Mouse (Mus musculus): ENCODE data around the gene Wsb1.
"Not testable (repeated sequence)": the region's sequence is repeated elsewhere in the genome, so short reads cannot be mapped to it uniquely, and the experiment has no call there.

Wsb1 gene

DNA sequence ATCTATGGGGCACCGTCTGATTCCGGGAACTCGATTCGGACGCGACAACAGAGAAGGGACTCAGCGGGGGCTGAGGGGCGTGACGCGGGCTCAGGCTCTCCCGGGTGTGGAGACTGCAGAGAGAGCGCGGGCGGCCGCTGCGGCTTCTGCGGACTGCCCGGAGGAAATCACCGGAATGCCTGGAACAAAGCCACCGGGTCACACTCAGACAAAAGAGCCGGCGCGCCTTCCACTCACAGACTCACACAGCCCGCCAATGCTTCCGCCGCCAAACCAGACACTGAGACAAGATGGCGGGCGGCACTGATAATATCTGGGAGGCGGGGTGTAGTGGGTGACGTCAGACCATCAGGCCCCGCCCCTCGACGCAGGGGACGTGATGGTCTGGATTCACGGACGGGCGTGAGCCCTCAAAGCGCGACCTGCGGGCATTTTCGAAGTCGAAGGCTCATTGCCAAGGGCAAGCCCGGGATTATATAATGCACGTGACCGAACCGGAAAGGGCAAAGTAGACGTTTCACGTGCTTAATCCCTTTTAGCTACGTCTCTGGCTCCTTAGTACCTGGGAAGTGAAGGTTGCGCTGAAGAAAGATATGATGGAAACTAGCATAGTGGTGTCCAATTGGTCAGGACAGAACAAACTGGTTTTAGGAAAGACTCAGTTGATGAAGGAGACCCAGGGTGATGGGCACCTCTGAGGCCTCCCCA is at the start of gene Wsb1:
Gene Wsb1 (minus strand): TSS at position 281 of the 708 bp plus-strand sequence.
- DNase-seq = peak; percentile 93

DNA sequence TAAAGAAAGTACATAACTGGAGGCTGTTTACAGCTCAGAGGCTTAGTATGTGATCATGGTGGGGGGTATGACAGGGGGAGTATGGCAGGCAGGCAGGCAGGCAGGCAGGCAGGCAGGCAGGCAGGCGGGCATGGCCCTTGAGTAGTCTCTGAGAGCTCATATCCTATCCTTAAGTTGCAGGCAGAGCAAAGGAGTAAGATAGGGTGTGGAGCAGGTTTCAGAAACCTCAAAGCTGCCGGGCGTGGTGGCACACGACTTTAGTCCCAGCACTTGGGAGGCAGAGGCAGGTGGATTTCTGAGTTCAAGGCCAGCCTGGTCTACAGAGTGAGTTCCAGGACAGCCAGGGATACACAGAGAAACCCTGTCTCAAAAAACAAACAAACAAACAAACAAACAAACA is 49.8 kb upstream of the Wsb1 start:
- DNase-seq = not testable (repeated sequence)

DNA sequence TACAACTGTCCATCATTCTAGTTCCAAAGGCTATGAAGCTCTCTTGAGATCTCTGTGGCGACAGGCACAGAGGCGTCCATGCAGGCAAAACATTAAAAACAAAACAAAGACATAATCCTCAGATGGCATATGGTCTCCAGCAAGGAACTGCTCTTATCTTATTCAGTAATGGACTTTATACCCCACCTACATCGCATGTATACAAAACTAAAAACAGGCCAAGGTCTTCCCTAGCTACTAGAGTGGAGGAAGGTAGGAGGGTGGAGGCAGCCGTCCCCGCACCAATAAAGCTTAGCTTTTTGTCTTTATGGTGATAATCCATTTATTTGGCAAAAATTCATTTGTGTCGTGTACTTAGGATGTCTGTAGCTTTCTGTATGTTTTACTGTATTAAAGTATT is 48.6 kb upstream of the Wsb1 start:
- DNase-seq = no peak

DNA sequence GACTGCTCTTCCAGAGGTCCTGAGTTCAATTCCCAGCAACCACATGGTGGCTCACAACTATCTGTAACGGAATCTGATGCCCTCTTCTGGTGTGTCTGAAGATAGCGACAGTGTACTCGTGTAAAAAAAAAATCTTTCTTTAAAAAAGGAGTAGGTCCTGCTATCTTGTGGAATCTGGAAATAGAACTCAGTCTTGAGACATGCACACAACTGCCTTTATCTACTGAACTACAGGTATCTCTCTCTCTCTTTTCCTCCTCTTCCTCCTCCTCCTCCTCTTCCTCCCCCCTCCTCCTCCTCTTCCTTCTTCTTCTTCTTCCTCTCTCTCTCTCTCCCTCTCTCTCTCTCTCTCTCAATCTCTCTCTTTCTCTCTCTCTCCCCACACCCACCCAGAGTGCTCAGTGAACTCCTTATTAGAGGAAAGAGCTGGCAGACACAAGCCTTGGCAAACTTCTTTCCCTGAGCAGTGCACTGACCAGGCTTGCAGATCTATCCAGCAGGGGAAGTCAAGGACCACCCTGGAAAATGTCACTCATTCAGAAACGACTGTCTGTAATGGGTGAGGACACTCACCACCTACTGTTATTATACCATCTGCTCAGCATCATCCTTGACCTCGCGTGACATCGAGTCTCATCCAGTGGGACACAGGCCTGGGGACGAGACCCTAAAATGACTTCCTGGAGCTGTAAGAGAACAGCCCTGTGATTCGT is 45.4 kb upstream of the Wsb1 start:
- no peak for DNase-seq

- no peak for DNase-seq
Measured at GRCm38 (mm10) chr11:79296856-79297491, 42.5 kb upstream of the Wsb1 start, which contains the start of gene Gm9964. Gm9964 (minus strand) TSS chr11:79296906.

DNA sequence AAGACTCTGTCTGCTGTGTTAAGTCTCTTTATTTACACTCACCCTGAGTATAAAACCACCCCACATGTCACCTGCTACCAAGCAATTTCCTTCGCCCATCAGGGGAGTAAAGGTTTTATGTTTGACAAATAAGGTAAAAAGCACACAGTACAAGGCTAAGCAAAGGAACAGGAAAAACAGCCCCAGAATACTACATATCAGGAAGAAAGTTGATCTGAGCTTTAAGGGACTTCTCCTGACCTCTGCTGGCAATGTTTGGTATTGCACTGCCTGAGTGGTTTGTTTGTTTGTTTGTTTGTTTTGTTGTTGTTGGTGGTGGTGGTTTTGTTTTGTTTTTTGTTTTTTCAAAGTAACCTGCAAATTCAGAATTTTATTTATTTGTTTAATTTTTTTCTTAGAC is 41.7 kb upstream of the Wsb1 start:
- DNase-seq = peak; percentile 40

- no peak for DNase-seq
Measured at GRCm38 (mm10) chr11:79293971-79294370, 39.5 kb upstream of the Wsb1 start.

GRCm38 (mm10) chr11:79293025-79293424 is 38.6 kb upstream of the Wsb1 start:
- no peak for DNase-seq

DNA sequence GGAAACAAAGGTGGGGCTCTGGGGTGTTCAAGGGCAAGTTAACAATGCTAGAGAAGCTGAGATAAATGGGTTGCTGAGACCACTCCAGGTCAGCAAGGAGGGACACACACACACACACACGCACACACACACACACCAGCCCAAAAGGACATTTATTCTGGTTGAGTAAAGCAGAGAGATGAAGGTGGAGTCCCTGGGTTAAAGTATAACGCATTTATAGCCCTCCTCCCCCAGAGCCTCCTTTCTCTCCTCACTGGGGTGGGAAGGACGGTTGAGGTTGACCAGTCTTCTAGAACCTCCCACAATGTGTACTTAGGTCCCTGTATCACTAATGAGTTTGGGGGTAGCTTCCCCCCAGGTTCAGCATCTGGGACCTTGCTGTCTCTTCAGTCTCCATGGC is 37.7 kb upstream of the Wsb1 start:
- no peak for DNase-seq

GRCm38 (mm10) chr11:79291651-79292050 is 37.2 kb upstream of the Wsb1 start:
- DNase-seq = no peak

- DNase-seq = no peak
Measured at GRCm38 (mm10) chr11:79290473-79290872, 36.0 kb upstream of the Wsb1 start.

GRCm38 (mm10) chr11:79288913-79289640 is 34.6 kb upstream of the Wsb1 start:
- DNase-seq = no peak

DNA sequence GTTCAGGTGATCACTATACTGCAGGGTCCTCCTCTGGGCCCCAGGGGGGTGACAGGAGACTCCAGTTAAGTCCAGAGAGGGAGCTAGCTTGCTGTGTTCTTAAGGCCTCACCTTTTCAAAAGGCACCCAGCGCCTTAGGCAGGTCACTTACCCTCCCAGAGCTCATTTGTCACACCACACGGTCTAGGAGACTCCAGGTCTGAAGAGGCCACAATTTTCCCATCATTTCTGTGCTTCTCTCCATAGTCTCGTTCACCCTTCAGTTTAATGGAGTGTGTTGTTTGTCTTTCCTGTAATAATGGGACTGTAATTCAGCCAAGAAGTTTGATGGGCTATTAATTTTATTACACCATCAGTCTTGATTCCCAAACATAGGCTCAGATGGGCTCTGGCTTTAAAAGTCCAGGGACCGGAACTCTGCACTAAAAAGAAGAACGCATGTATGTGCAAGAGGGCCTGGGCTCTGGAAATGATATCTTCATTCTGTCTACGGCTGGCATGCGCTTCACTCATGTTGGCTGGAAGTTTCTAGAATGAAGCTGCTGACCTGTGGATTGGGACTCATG is 33.9 kb upstream of the Wsb1 start:
- no peak for DNase-seq

GRCm38 (mm10) chr11:79287447-79287846 is 33.0 kb upstream of the Wsb1 start:
- DNase-seq = no peak

DNA sequence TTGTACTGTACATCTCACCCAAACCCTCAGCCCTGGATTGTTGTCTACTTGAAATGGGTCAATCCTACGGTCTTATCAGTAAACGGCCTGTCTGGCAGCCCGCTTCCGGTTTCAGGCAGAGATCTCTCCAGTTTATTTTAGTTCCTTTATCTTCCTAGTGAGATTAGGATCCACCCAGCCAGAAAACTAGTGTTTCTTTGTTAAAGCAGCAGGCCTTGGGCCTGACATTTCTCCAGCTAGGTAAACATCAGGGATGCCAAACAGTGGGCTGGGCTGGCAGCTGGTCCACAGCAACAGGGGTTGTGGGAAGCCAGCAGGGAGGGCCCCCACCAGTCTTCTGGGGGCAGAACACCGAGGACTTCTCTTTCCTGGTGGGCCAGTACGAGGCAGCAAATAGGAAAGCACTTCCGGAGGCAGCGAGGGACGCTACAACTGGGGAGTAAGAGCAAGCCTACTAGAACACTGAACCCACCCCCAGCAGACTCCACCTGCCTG is 31.9 kb upstream of the Wsb1 start:
- DNase-seq = no peak

DNA sequence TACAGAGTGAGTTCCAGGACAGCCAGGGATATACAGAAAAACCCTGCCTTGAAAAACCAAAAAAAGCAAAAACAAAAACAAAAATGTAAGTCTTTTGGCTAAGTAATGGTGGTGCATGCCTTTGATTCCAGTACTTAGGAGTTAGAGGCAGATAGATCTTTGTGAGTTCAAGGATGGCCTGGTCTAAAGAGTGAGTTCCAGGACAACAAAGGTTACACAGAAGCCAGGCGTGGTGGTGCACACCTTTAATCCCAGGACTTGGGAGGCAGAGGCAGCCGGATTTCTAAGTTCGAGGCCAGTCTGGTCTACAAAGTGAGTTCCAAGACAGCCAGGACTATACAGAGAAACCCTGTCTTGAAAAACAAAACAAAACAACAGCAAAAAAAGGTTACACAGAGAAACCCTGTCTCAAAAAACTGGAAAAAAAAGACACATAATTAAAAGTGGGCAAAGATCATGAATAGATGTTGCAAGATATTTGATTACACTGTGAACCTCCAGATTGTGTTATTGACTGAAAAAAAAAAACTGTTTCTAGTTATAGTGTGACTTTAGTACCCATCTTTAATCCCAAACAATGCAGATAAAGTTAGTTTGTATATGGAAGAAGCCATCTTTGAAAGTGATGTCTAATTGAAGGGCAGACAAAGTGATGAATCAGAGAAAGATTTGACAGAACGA is 29.0 kb upstream of the Wsb1 start:
- no peak for DNase-seq

- DNase-seq = no peak
Measured at GRCm38 (mm10) chr11:79281396-79281795, 26.9 kb upstream of the Wsb1 start.

GRCm38 (mm10) chr11:79279732-79280405 is 25.4 kb upstream of the Wsb1 start:
- no peak for DNase-seq

- DNase-seq = no peak
Measured at GRCm38 (mm10) chr11:79273757-79274156, 19.3 kb upstream of the Wsb1 start.

DNA sequence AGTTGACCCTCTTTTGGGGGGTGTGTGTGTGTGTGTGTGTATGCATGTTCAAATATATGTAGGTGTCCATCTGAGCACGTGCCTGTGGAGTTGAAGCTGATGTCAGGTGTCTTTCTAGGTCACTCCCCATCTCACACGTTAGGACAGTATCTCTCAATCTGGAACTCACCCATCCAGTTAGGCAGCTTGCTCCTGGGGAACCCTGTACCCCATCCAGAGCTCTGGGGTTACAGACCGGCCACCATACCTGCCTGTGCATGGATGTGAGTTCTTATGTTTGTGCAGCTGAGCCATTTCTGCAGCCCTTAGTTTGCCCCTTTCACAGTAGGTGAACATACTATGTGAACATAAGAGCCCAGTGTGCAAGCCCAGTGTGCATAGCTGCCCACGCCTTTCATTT is 18.6 kb upstream of the Wsb1 start:
- DNase-seq = no peak

GRCm38 (mm10) chr11:79267171-79267570 is 12.7 kb upstream of the Wsb1 start:
- peak; percentile 37 for DNase-seq

DNA sequence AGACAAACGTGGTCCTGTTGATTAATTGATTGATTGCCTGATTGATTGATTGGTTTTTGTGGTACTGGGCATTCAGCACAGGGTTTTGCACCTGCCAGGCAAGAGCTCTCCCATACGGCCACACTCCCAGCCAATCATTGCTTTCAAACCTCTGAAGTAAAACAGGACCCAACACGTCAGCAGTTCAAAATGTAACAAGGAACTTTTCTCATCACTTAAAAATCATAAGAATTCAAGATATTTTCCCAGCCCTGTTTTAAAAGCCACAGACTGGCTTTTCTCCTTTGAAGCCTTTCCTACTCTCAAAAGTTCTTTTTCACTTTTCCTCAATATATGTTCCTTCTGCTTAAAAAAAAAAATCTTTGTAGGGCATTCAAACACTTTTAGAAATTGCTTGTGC is 9.9 kb upstream of the Wsb1 start:
- no peak for DNase-seq
